Comparison of ENCODE assay signal across 16 mouse cellular contexts in genomic region chr9:116160860-116161259, GRCm38 (mm10). TPM values are rescaled to one million over a fixed set of nuclear protein-coding genes. Genes with fewer than 3 reads are reported as not detected.
A peak's percentile ranks its signal among the peaks of the same experiment; 100 is the strongest.
DNase-seq lines count a peak whose midpoint lies in the region; ATAC-seq and TF ChIP-seq lines count a peak whose summit lies in the region.
"Had no signal": no experiment of that assay in that cellular context is flagged by ENCODE, and none has a peak within 500 bp of the region (broad histone marks: within the 10 kb centered on the region; RNA-seq: fewer than 3 reads in every experiment).

No protein-coding gene starts in this region.

- no peaks in the 10 kb centered on the region for H3K36me3 ChIP-seq in kidney, adult 2 months (ENCODE audit: control insufficient read depth, insufficient read depth, low read length)
- peaks cover 19% of the 10 kb centered on the region for H3K36me3 ChIP-seq in megakaryocyte, embryonic 14.5 days (replicated peaks; ENCODE audit: low read length)
- H3K36me3 ChIP-seq in forebrain, embryonic 11.5 days (ENCODE audit: control insufficient read depth, insufficient read depth, low read length) = no peaks in the 10 kb centered on the region
- H3K36me3 ChIP-seq: midbrain, embryonic 15.5 days had no signal

- intact Hi-C loops in left cerebral cortex, postnatal 14 days (cut with DNase I) = no loop called here

- TF ChIP-seq POLR2A in kidney, adult 2 months (IDR thresholded peaks at IDR 0.05; ENCODE audit: low read depth, low read length) = no peak

- H3K9me3 ChIP-seq in megakaryocyte, embryonic 14.5 days = peaks cover 8% of the 10 kb centered on the region; the same call in 1 of the 2 replicates
- H3K9me3 ChIP-seq in forebrain, embryonic 11.5 days (ENCODE audit: control insufficient read depth, low read length) = no peaks in the 10 kb centered on the region
- H3K9me3 ChIP-seq: midbrain, embryonic 15.5 days had no signal

- no peaks in the 10 kb centered on the region for H3K27me3 ChIP-seq in kidney, adult 2 months (replicated peaks; ENCODE audit: control insufficient read depth, insufficient read depth, low read length)
- H3K27me3 ChIP-seq in megakaryocyte, embryonic 14.5 days (replicated peaks) = no peaks in the 10 kb centered on the region
- no peaks in the 10 kb centered on the region for H3K27me3 ChIP-seq in forebrain, embryonic 11.5 days (ENCODE audit: control insufficient read depth, insufficient read depth, low read length)
- H3K27me3 ChIP-seq: CH12.LX; limb, embryonic 12.5 days; midbrain, embryonic 15.5 days had no signal

- peak overlapping the region; percentile 55; the same call in 1 of the 2 replicates for H3K27ac ChIP-seq in kidney, adult 2 months (ENCODE audit: insufficient read depth, low read depth, low read length)
- H3K27ac ChIP-seq in forebrain, embryonic 11.5 days (ENCODE audit: low read depth, low read length) = no peak overlapping the region
- H3K27ac ChIP-seq: kidney, postnatal 0 days; limb, embryonic 12.5 days; midbrain, embryonic 15.5 days had no signal

- WGBS in kidney, adult 2 months = 63% methylated on average over 7 of the region's 7 CpGs
- 94% methylated on average over 7 of the region's 7 CpGs for WGBS in forebrain, embryonic 11.5 days

- DNase-seq in kidney, adult 2 months = no peak
- DNase-seq in kidney, postnatal 25 days = no peak
- peak; percentile 45 for DNase-seq in CD4-positive helper T cell, adult 2 months (ENCODE audit: low read depth, low spot score)
- DNase-seq in left cerebral cortex, postnatal 14 days (ENCODE audit: low spot score in 2 of 2) = no peak
- no peak for DNase-seq in forebrain, embryonic 11.5 days (ENCODE audit: low spot score)
- DNase-seq in kidney, postnatal 14 days = no peak
- DNase-seq: adrenal gland, adult 2 months; heart, adult 2 months; heart, postnatal 36 days had no signal

- ATAC-seq in granulocyte monocyte progenitor cell, adult 5-6 weeks (replicated peaks; ENCODE audit: poor library complexity, severe bottlenecking) = peak; percentile 74
- ATAC-seq in forebrain, embryonic 11.5 days (replicated peaks; ENCODE audit: low FRiP score) = no peak
- ATAC-seq: midbrain, embryonic 15.5 days had no signal

- H3K4me2 ChIP-seq in forebrain, embryonic 11.5 days (ENCODE audit: low read depth, low read length, severe bottlenecking) = no peak overlapping the region
- H3K4me2 ChIP-seq: limb, embryonic 12.5 days; midbrain, embryonic 15.5 days had no signal

- no peak for TF ChIP-seq CTCF in kidney, adult 2 months (conservative IDR thresholded peaks at IDR 0.05; ENCODE audit: insufficient read depth, insufficient read length, low read depth, low read length)

- H3K4me1 ChIP-seq in kidney, adult 2 months (ENCODE audit: control insufficient read depth, insufficient read depth, low read length) = peaks cover 11% of the 10 kb centered on the region; the same call in 1 of the 2 replicates
- peaks cover 49% of the 10 kb centered on the region for H3K4me1 ChIP-seq in megakaryocyte, embryonic 14.5 days
- H3K4me1 ChIP-seq in forebrain, embryonic 11.5 days (replicated peaks; ENCODE audit: control insufficient read depth, insufficient read depth, low read length) = no peaks in the 10 kb centered on the region
- H3K4me1 ChIP-seq: midbrain, embryonic 15.5 days had no signal

- H3K4me3 ChIP-seq in kidney, adult 2 months (ENCODE audit: insufficient read depth, low read depth, low read length) = no peak overlapping the region
- peak overlapping the region; percentile 78 for H3K4me3 ChIP-seq in megakaryocyte, embryonic 14.5 days (replicated peaks)
- H3K4me3 ChIP-seq in forebrain, embryonic 11.5 days (ENCODE audit: low read depth, low read length) = no peak overlapping the region
- H3K4me3 ChIP-seq: erythroblast, embryonic 14.5 days; heart, adult 2 months; limb, embryonic 12.5 days; midbrain, embryonic 15.5 days had no signal

- H3K9ac ChIP-seq in forebrain, embryonic 11.5 days (ENCODE audit: low read length) = no peak overlapping the region
- H3K9ac ChIP-seq: limb, embryonic 12.5 days; midbrain, embryonic 15.5 days had no signal

RNA-seq across cellular contexts. Expression of gene Tgfbr2, which starts 14.3 kb away (rescaled TPM):
- 45.8 and 46.4 TPM in 2 replicates for polyA plus RNA-seq in kidney, adult 2 months (2012; rRNA removed)
- 6.8 and 9.5 TPM in 2 replicates for total RNA-seq in granulocyte monocyte progenitor cell, adult 5-6 weeks (2014; fragmentation: Nextera tagmentation)
- total RNA-seq in granulocyte monocyte progenitor cell, adult 5-6 weeks (2017) = 4.3 and 6.5 TPM in 2 replicates
- polyA plus RNA-seq in megakaryocyte, embryonic 14.5 days (2012; ENCODE audit: insufficient read depth, low replicate concordance) = 1.9 TPM in 1 of 2 replicates, not detected in the other
- total RNA-seq in left cerebral cortex, postnatal 14 days (2021) = 10 to 100 TPM; 13.7 to 15.1 TPM
- 8.1 and 8.7 TPM in 2 replicates for polyA plus RNA-seq in forebrain, embryonic 11.5 days (2014; fragmentation: Nextera tagmentation; extraction: Ambion mirVana)
